Mouse (Mus musculus) heart, postnatal 0 days (tissue): ENCODE measurements around the gene Il27.

ENCODE experiments used
- CTCF ChIP-seq: IDR thresholded peaks from 2 replicates; pipeline ENCODE4 v1.5.1; 2016; ENCODE audit warnings: antibody characterized with exemption, control low read depth, low read depth
- EP300 ChIP-seq: IDR thresholded peaks from 2 replicates; pipeline ENCODE4 v1.6.1; 2016; ENCODE audit warnings: antibody characterized with exemption, low read depth

- no peak for TF ChIP-seq CTCF
- TF ChIP-seq EP300, result no peak
Observed at GRCm38 (mm10) chr7:126644345-126644744, 49.6 kb upstream of the Il27 start.
